In genomic region chr9:45838434-45839138, GRCm38 (mm10) we compare ENCODE assay signal across 8 mouse cellular contexts. TPM values are rescaled to one million over a fixed set of nuclear protein-coding genes. Genes with fewer than 3 reads are reported as not detected.
DNase-seq lines count a peak whose midpoint lies in the region; ATAC-seq and TF ChIP-seq lines count a peak whose summit lies in the region.

Bace1 (plus strand) TSS chr9:45838580.

- H3K9ac ChIP-seq in liver, postnatal 0 days (replicated peaks), result peak within 1 kb of the TSS; percentile 85

- H3K27me3 ChIP-seq in liver, postnatal 0 days (ENCODE audit: insufficient read depth, low read length), result no peaks in the 10 kb centered on the region

- no peaks in the 10 kb centered on the region for H3K36me3 ChIP-seq in liver, postnatal 0 days (replicated peaks; ENCODE audit: insufficient read depth, low read length)

- peak; percentile 95 for TF ChIP-seq POLR2A in olfactory bulb, adult 2 months (IDR thresholded peaks at IDR 0.05; ENCODE audit: insufficient read depth, low read depth, low read length)

- intact Hi-C loops in heart, postnatal 25 days (cut with DNase I), result no loop called here

- peak within 1 kb of the TSS; percentile 95 for H3K4me3 ChIP-seq in layer of hippocampus, adult 2 months
- peak within 1 kb of the TSS; percentile 75 for H3K4me3 ChIP-seq in liver, postnatal 0 days (ENCODE audit: low read depth, low read length)
- peak within 1 kb of the TSS; percentile 89 for H3K4me3 ChIP-seq in olfactory bulb, adult 2 months (ENCODE audit: insufficient read depth, low read depth, low read length)

- H3K9me3 ChIP-seq in liver, postnatal 0 days (ENCODE audit: low read length), result no peaks in the 10 kb centered on the region

- peak; percentile 90 for DNase-seq in MN1 (ENCODE audit: low spot score)
- DNase-seq in cerebellum, adult 9-10 months, result peak; percentile 90
- peak; percentile 84 for DNase-seq in forelimb bud, embryonic 11.5 days (ENCODE audit: low read depth, low spot score)
- DNase-seq in heart, postnatal 25 days (ENCODE audit: low spot score), result peak; percentile 69
- peak; percentile 90 to 93 for DNase-seq in layer of hippocampus, adult 2 months (ENCODE audit: low spot score in 2 of 2)
- DNase-seq in liver, postnatal 0 days, result peak; percentile 60
- peak; percentile 54 for DNase-seq in urinary bladder, postnatal 25 days (ENCODE audit: low spot score)

- H3K4me1 ChIP-seq in liver, postnatal 0 days (ENCODE audit: insufficient read depth), result peaks cover 25% of the 10 kb centered on the region
- peaks cover 18% of the 10 kb centered on the region for H3K4me1 ChIP-seq in olfactory bulb, adult 2 months (ENCODE audit: control insufficient read depth, insufficient read depth, low read length)

- peak within 1 kb of the TSS; percentile 86 for H3K4me2 ChIP-seq in liver, postnatal 0 days (ENCODE audit: low read depth, low read length)

- TF ChIP-seq EP300 in liver, postnatal 0 days (IDR thresholded peaks at IDR 0.05; ENCODE audit: low read depth), result no peak

- ATAC-seq in liver, postnatal 0 days, result peak; percentile 52

- WGBS in liver, postnatal 0 days (ENCODE audit: insufficient replicate concordance), result 1% methylated on average over 40 of the region's 40 CpGs
- under 1% methylated on average over 40 of the region's 40 CpGs for WGBS in olfactory bulb, adult 2 months

- peak; percentile 68 for TF ChIP-seq CTCF in layer of hippocampus, adult 2 months (conservative IDR thresholded peaks at IDR 0.05)
- TF ChIP-seq CTCF in liver, postnatal 0 days (IDR thresholded peaks at IDR 0.05; ENCODE audit: low read depth), result peak; percentile 37
- TF ChIP-seq CTCF in olfactory bulb, adult 2 months (IDR thresholded peaks at IDR 0.05; ENCODE audit: insufficient read depth, low read depth, low read length), result no peak

- peak within 1 kb of the TSS; percentile 94 for H3K27ac ChIP-seq in layer of hippocampus, adult 2 months
- H3K27ac ChIP-seq in liver, postnatal 0 days (ENCODE audit: low read depth), result peak within 1 kb of the TSS; percentile 67
- peak within 1 kb of the TSS; percentile 14 for H3K27ac ChIP-seq in olfactory bulb, adult 2 months (ENCODE audit: insufficient read depth, low read depth, low read length)

RNA-seq across cellular contexts. Expression of gene Bace1, which starts in this region (rescaled TPM):
- 10 to 100 TPM; 31.6 to 33.1 TPM for total RNA-seq in heart, postnatal 25 days (2021)
- 10 to 100 TPM; 76.6 to 80.3 TPM for total RNA-seq in layer of hippocampus, adult 2 months (2021)
- polyA plus RNA-seq in liver, postnatal 0 days (2015; fragmentation: Nextera tagmentation; extraction: Ambion mirVana), result 8.3 and 10.7 TPM in 2 replicates
- not detected in 2 replicates for polyA plus RNA-seq in olfactory bulb, adult 2 months (2012; ENCODE audit: insufficient read depth, insufficient read length, low replicate concordance, missing spikeins)

Comparison
In these comparisons a context has a peak if more than half of its experiments do, and no peak if none do; other contexts are left out.
1. Peak in every context shown above with its lines: DNase-seq, ATAC-seq, H3K4me3 ChIP-seq and H3K27ac ChIP-seq.
2. H3K27ac ChIP-seq: peak in every context shown above with its lines; median percentile 94 in layer of hippocampus, adult 2 months; 67 in liver, postnatal 0 days; 14 in olfactory bulb, adult 2 months.